Mouse (Mus musculus) lung, embryonic 14.5 days (tissue): Measurements from ENCODE around the gene Gale. TPM values are rescaled to one million over a fixed set of nuclear protein-coding genes. Genes with fewer than 3 reads are reported as not detected.
"Not testable (repeated sequence)": the region's sequence is repeated elsewhere in the genome, so short reads cannot be mapped to it uniquely, and the experiment has no call there.

ENCODE experiments used
- ATAC-seq: fragments of 200-750 bp; cut with Nextera tagmentation; 2 replicates; pipeline ENCODE4 v1.8.0; 2017; ENCODE audit warnings: mild to moderate bottlenecking, moderate TSS enrichment, moderate library complexity; ENCODE audit not compliant: insufficient read depth
- DNase-seq: peaks from one replicate; pipeline ENCODE4 v3.0.0-alpha.2; 2015
- H3K27ac ChIP-seq: fragments of 300-500 bp; sonication (generic); 2 replicates; pipeline ENCODE4 v1.5.1; 2014; ENCODE audit warnings: low read depth, mild to moderate bottlenecking, moderate library complexity
- H3K27me3 ChIP-seq: fragments of 300-500 bp; sonication (generic); 2 replicates; pipeline ENCODE4 v1.6.1; 2014; ENCODE audit warnings: low read length, control low read depth; ENCODE audit not compliant: insufficient read depth
- H3K36me3 ChIP-seq: fragments of 300-500 bp; sonication (generic); 2 replicates; pipeline ENCODE4 v1.6.1; 2014; ENCODE audit warnings: control low read depth; ENCODE audit not compliant: insufficient read depth
- H3K4me1 ChIP-seq: fragments of 300-500 bp; sonication (generic); 2 replicates; pipeline ENCODE4 v1.6.1; 2014; ENCODE audit warnings: antibody characterized with exemption, control low read depth; ENCODE audit not compliant: insufficient read depth
- H3K4me2 ChIP-seq: fragments of 300-500 bp; sonication (generic); 2 replicates; pipeline ENCODE4 v1.6.1; 2014; ENCODE audit warnings: mild to moderate bottlenecking
- H3K4me3 ChIP-seq: fragments of 300-500 bp; sonication (generic); 2 replicates; pipeline ENCODE4 v1.5.1; 2014; ENCODE audit warnings: low read depth, low read length
- H3K9ac ChIP-seq: fragments of 300-500 bp; sonication (generic); 2 replicates; pipeline ENCODE4 v1.6.1; 2014
- H3K9me3 ChIP-seq: fragments of 300-500 bp; sonication (generic); 2 replicates; pipeline ENCODE4 v1.6.1; 2016; ENCODE audit warnings: low read depth, low read length, control low read depth
- CTCF ChIP-seq: IDR thresholded peaks from 2 replicates; pipeline ENCODE4 v1.5.1; 2016; ENCODE audit warnings: antibody characterized with exemption, low read depth
- WGBS: fragments of 180-500 bp; shearing (Covaris S2); extraction: QIAGEN DNeasy Blood & Tissue Kit; methylation state at CpG from one replicate; pipeline ENCODE4 v1.1.7; 2014; 5-methylcytosine and 5-hydroxymethylcytosine counted together
- polyA plus RNA-seq: library from polyadenylated mRNA; unstranded; fragments of >200 nt; fragmentation: Nextera tagmentation; extraction: Ambion mirVana; gene quantifications from 2 replicates; pipeline ENCODE4 v1.2.1, GENCODE M21; 2014

The Gale gene
- polyA plus RNA-seq, 1 experiment from 2014 or later, result 30.3 TPM

DNA sequence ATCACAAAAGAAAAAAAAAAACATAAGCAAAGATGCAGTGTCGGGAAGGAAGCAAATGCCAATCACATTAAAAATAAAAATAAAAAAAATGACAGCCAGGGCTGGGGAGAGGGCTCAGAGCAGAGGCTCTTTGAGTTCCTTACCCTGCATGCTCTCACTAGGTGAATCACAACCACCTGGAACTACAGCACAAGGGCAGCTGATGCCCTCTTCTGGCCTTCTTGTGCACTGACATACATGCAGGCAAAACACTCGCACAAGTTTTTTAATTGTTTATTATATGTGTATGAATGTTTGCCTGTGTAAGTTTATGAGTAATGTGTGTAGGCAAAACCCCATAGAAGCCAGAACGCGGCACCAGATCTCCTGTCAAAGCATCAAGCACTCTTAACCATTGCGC, 31.7 kb upstream of the Gale start:
- WGBS, result 56% methylated on average over 5 of the region's 5 CpGs
- ATAC-seq (no peak), DNase-seq (peak; percentile 48)
- H3K27ac ChIP-seq, result no peak overlapping the region
- H3K9ac ChIP-seq, result no peak overlapping the region
- no peak overlapping the region for H3K4me3 ChIP-seq
- H3K4me2 ChIP-seq, result no peak overlapping the region
- H3K27me3 ChIP-seq, result no peaks in the 10 kb centered on the region
- H3K4me1 ChIP-seq, result no peaks in the 10 kb centered on the region
- H3K9me3 ChIP-seq, result no peaks in the 10 kb centered on the region
- peaks cover 28% of the 10 kb centered on the region for H3K36me3 ChIP-seq
- peak; percentile 68 for TF ChIP-seq CTCF

DNA sequence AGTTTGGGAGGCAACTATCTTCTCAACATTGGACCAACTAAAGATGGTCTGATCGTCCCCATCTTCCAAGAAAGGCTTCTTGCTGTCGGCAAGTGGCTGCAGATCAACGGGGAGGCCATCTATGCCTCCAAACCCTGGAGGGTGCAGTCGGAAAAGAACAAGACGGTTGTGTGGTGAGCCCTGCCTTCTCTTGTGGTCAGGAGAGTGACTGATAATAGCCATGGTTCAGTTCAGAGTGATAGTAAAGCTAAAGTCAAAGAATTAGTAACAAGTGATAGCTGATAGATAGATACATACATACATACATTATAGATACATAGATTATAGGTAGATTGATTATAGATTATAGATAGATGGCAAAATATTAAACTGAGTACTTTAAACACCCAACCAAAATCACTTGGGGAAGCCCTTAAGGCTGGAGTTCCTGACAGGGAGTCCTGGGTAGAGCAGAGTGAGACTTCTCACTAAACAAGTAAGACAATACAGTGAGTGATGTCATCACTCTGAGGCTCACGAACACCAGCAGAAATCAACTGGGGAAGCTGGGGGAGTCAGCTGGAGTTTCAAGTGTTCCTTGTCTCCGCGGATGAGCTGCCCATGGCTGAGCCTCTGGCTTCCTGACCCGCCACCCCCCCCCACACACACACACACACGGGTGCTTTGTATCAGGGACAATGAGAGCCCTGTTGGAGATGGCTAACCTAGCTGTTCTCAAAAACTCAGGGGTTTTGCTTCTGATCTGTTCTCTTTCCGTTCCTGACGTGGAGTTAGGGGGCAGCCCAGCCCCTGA, 28.6 kb upstream of the Gale start:
- no peaks in the 10 kb centered on the region for H3K27me3 ChIP-seq
- H3K9me3 ChIP-seq, result no peaks in the 10 kb centered on the region
- no peak for TF ChIP-seq CTCF
- H3K27ac ChIP-seq, result no peak overlapping the region
- no peak overlapping the region for H3K4me3 ChIP-seq
- WGBS, result 53% methylated on average over 12 of the region's 12 CpGs
- ATAC-seq, result no peak
- H3K4me2 ChIP-seq, result no peak overlapping the region
- peaks cover 45% of the 10 kb centered on the region for H3K36me3 ChIP-seq
- no peak overlapping the region for H3K9ac ChIP-seq
- no peaks in the 10 kb centered on the region for H3K4me1 ChIP-seq
- DNase-seq, result no peak

DNA sequence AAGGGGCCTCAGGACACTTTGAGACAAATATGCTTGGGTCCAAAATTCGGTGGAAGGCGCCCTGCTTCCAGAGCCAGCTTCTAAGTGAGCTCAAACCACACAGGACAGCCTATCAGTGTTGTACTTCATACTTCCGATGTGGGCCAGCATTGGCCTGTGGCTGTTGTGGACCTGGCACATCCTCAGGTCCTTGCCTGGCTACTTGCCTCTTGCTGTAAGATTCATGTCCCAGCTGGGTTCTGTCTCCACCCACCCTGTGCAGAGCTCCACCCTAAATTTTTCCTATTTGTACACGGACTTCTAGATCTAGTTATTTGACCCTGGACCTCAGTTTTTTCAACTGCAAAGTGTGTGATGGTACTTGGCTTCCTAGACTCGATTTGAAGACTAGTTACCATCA, 28.0 kb upstream of the Gale start:
- Histone ChIP-seq H3K27ac (no peak overlapping the region), H3K9me3 (no peaks in the 10 kb centered on the region), H3K36me3 (peaks cover 45% of the 10 kb centered on the region), H3K4me1 (no peaks in the 10 kb centered on the region), H3K9ac (no peak overlapping the region), H3K4me2 (no peak overlapping the region), H3K4me3 (no peak overlapping the region), H3K27me3 (no peaks in the 10 kb centered on the region)
- ATAC-seq (no peak), DNase-seq (no peak)
- no peak for TF ChIP-seq CTCF
- WGBS, result 51% methylated on average over 5 of the region's 5 CpGs

DNA sequence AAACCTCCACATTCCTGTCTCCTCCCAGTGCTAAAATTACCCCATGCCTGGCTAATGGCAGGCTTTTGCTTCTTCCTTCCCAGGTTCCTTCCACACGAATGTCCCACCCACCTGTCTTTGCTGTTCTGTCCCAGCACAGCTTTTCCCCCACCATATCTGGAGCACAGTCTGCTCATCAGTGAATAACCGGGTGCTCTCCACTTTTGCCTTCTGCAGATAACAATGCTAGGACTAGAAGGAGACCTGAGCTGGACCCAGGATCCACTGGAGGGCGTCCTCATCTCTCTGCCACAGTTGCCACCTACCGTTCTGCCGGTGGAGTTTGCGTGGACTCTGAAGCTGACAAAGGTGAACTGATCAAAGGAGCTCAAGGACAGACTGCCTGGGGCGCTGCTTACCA, 24.7 kb upstream of the Gale start:
- DNase-seq (no peak), ATAC-seq (no peak)
- Histone ChIP-seq H3K4me3 (no peak overlapping the region), H3K9me3 (no peaks in the 10 kb centered on the region), H3K27ac (no peak overlapping the region), H3K27me3 (no peaks in the 10 kb centered on the region), H3K36me3 (peaks cover 31% of the 10 kb centered on the region; the same call in 1 of the 2 replicates), H3K9ac (no peak overlapping the region), H3K4me2 (no peak overlapping the region), H3K4me1 (no peaks in the 10 kb centered on the region)
- 74% methylated on average over 7 of the region's 7 CpGs for WGBS
- TF ChIP-seq CTCF, result no peak

DNA sequence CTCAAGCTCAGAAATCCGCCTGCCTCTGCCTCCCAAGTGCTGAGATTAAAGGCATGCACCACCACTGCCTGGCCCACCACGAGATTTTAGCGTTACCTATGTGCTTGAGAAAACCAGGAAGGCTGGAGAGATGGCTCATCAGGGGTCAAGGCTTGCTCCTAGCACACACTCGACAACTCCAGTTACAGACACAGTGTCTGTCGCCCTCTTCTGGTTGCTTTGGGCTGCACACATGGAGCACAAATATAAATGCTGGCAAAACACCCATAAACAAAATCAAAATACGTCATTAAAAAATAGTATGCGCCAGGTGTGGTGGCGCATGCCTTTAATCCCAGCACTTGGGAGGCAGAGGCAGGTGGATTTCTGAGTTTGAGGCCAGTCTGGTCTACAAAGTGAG, 22.5 kb upstream of the Gale start:
- DNase-seq, result peak; percentile 19
- not testable (repeated sequence) for H3K9me3 ChIP-seq, H3K27ac ChIP-seq, H3K27me3 ChIP-seq, H3K4me2 ChIP-seq, H3K4me1 ChIP-seq, ATAC-seq, H3K4me3 ChIP-seq, H3K9ac ChIP-seq
- WGBS, result 81% methylated on average over 8 of the region's 8 CpGs
- TF ChIP-seq CTCF, result peak; percentile 34
- H3K36me3 ChIP-seq, result peaks cover 24% of the 10 kb centered on the region; the same call in 1 of the 2 replicates

DNA sequence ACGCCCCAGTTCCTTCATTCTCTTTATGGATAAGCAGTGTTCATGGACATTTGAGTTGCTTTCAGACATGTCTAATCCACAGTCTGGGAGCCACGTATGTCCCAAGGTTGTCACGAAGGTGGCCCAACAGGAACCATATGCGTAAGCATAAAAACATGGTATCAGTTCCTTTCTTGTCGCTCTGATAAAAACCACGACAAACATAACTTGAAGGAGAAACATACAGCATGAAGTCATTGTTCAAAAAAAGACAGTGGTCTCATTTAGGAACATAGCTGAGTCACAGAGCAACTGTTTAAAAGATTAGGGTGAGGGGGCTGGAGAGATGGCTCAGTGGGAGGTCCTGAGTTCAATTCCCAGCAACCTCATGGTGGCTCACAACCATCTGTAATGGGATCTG, 21.3 kb upstream of the Gale start:
- no peak overlapping the region for H3K27ac ChIP-seq
- H3K4me2 ChIP-seq, result no peak overlapping the region
- H3K4me1 ChIP-seq, result 0 out of 2 replicates have a peak, but pooled peaks cover 3% of the 10 kb centered on the region
- TF ChIP-seq CTCF, result no peak
- no peaks in the 10 kb centered on the region for H3K27me3 ChIP-seq
- no peak overlapping the region for H3K9ac ChIP-seq
- H3K36me3 ChIP-seq, result peaks cover 21% of the 10 kb centered on the region; the same call in 1 of the 2 replicates
- no peak for ATAC-seq
- H3K9me3 ChIP-seq, result no peaks in the 10 kb centered on the region
- no peak overlapping the region for H3K4me3 ChIP-seq
- no peak for DNase-seq
- 76% methylated on average over 6 of the region's 6 CpGs for WGBS

DNA sequence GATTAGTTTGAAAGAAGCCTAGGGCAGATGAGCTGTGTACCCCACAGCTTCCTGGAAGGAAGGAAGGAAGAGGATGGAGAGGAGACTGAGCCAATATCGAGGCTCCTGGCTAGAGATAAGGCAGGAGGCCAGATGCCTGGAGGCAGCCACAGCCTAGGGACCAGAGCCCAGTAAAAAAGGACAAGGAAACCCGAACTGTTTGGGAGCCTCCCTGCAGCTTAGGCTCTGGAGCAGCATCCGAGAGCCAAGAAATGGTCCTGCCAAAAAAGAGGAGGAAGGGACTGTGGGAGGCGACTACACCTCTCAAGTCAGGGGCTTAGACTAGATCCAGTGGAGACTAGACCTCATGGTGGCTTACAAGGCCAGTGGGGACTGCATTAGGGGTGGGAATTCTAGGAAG, 20.1 kb upstream of the Gale start:
- no peak overlapping the region; the same call in 1 of the 2 replicates for H3K9ac ChIP-seq
- DNase-seq, result no peak
- no peaks in the 10 kb centered on the region for H3K9me3 ChIP-seq
- H3K4me2 ChIP-seq, result no peak overlapping the region
- no peak overlapping the region for H3K27ac ChIP-seq
- H3K27me3 ChIP-seq, result no peaks in the 10 kb centered on the region
- peaks cover 15% of the 10 kb centered on the region; the same call in 1 of the 2 replicates for H3K36me3 ChIP-seq
- TF ChIP-seq CTCF, result no peak
- 0 out of 2 replicates have a peak, but pooled peaks cover 3% of the 10 kb centered on the region for H3K4me1 ChIP-seq
- no peak for ATAC-seq
- WGBS, result 44% methylated on average over 4 of the region's 4 CpGs
- H3K4me3 ChIP-seq, result no peak overlapping the region
